Mouse (Mus musculus) embryo, embryonic 11.5 days (tissue): ENCODE data around the gene Camkk1.
A peak's percentile ranks its signal among the peaks of the same experiment; 100 is the strongest.

ENCODE experiments used
- DNase-seq: peaks from one replicate; pipeline ENCODE4 v3.0.0-alpha.2; 2012; ENCODE audit warnings: low read depth, low spot score

Gene Camkk1

DNA sequence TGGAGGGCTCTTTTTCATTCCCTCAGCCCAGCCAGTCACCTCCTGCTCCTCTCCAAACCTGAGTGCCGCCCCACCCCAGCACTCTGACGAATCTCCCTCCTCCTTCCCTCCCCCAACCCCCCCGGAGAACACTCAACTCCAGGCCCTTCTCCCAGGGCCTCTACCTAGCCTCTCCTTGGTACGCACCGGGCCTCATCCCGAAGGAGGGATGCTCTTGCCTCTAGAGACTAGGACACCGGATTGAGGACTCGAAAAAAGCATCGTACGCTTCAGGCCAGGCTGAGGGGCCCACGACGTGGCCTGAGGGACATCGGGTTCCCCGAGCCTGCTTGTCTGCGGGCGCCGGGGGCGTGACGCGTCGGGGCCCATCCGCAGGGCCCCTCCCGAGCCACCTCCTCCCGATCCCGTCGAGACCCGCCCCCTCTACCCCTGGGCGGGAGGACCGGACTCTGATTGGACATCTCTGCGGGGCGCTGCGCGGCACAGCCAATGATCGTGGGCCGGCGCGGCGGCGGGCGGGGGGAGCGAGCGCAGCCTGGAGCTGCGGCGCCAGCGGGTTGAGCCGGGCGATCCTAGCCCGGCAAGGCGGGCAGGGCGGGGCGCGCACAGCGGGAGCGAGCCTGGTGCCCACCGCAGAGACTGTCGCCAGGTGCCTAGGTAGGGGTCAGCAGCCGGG is at the start of gene Camkk1:
Gene Camkk1 (plus strand): TSS at position 538 of the 676 bp plus-strand sequence.
- DNase-seq, result peak; percentile 86

DNA sequence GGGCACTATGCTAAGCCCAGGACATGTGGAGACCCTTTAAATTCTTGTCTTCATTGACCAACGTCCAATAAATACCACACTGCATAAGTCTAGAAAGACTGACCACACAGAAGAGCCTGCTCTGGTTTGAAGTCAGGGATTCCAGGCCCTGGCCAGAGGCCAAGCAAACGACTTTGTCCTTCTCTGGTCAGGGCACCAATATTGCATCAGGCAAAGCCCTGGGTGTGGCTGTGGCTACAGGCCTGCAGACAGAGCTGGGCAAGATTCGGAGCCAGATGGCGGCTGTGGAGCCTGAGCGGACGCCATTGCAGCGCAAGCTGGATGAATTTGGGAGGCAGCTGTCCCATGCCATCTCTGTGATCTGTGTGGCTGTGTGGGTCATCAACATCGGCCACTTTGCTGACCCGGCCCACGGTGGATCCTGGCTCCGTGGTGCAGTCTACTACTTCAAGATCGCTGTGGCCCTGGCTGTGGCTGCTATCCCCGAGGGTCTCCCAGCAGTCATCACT is 43.8 kb upstream of the Camkk1 start:
- DNase-seq, result no peak

DNA sequence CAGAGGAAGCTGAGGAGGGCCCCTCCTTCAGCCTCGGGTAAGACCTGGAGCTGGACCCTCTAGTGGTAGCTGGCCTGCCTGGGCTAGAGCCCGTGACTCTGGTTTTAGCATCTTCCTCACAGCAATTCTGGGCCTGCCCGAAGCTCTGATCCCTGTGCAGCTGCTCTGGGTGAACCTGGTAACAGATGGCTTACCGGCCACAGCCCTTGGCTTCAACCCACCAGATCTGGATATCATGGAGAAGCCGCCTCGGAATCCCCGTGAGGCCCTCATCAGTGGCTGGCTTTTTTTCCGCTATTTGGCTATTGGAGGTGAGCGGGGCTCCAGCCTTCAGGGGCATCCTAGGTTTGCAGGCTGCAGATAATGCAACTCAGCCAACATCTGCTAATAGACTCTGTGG is 36.3 kb upstream of the Camkk1 start:
- DNase-seq, result no peak

DNA sequence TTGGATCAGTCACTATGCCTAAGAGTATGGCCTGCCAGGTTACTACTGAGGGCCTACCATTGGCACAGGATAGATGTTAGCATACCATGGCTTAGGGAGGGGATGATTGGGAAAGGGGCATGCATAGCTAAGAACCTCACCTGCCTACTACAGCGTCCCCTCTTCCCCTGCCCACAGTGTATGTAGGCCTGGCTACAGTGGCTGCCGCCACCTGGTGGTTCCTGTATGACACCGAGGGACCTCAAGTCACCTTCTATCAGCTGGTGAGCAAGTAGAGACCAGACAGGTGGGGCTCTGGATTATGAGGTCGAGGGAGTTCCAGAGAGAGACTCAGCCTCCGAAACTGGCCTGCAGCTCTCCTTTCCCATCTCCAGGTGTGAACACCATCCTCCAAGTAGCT is 35.5 kb upstream of the Camkk1 start:
- no peak for DNase-seq

DNA sequence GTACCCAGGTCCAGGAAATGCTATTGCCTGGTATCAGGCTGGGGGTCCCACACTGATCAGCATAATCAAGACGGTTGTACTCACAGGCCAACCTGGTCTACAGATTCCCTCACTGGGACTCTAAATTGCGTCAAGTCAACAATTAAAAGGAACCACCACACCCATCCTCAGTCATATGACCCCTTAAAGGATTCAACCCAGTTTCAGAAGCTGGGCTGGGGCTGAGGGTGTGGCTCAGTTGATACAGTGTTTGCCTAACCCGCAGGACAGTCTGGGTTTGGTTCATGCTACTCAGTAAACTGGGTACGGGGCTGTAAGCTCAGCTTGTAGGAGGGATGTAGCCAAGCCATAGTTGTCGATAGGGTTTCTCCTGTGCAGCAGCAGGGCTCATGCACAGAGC is 32.1 kb upstream of the Camkk1 start:
- no peak for DNase-seq

DNA sequence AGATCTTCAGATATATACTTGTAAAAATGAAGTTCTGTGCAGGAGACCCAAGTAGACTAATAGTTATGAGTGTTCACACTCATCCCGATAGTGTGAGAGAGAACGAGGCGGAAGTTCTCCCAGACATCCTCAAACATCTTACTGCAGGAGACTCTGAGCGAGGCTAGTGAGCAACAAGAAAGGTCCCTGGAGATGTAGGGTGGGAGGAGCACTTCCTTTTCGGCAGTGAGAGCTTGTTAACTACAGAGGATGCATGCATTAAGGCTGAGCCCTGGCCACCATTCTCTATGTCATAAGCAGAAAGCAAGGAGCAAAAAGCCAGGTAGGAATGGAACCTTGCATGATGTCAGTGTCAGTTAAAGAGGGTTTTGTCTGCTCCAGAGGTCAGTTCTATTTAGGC is 31.6 kb upstream of the Camkk1 start:
- no peak for DNase-seq

DNA sequence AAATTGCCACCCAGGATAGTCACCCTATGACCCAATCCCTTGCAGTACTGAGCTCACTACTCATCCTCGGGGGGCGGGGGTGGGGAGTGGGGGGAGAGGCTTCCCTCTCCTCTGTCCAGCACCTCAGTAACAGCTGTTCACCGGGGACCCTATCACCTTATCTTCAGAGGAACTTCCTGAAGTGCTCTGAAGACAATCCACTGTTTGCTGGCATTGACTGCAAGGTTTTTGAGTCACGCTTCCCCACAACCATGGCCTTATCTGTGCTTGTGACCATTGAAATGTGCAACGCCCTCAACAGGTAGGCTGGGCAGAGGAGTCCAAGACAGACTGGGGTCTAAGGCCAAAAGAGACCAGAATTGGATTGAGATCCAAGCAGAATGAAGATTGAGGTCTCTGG is 31.0 kb upstream of the Camkk1 start:
- DNase-seq, result no peak

DNA sequence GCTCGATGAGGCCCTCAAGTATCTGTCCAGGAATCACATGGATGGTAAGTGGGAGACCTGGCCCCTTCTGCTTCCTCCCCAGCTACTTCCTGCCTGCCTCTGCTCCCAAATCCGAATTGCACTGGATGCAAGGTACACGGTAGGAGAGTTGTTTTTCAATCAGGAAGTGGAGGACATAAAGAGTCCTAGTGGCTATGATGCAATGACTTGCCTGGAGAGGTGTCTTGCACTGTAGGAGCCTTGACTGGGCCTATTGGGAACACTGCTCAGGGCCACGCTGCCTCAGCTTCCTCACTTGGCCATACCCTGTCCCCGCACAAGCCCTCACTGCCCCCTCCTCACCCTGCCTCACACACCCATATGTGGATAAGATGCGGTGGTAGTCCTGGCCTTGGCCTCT is 29.8 kb upstream of the Camkk1 start:
- DNase-seq, result no peak

DNA sequence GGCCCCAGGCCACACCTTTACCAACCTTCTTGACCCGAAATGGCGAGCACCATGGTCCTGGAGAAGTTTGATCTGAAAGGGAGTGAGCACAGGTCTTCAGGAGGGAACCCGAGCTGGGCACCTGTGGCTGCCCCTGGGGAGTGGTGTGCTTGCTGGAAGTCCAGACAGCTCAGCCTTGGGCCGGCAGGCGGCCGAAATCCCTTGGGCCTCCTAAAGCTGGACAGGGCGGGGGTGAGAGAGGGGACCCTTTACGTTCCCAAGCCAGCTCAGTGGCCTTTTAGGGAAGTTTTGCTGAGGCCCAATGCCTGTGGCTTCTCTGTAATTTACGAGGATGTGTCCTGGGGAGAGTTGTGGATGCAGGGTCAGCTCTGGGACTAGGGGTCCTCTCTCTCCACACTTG is 28.1 kb upstream of the Camkk1 start:
- no peak for DNase-seq

DNA sequence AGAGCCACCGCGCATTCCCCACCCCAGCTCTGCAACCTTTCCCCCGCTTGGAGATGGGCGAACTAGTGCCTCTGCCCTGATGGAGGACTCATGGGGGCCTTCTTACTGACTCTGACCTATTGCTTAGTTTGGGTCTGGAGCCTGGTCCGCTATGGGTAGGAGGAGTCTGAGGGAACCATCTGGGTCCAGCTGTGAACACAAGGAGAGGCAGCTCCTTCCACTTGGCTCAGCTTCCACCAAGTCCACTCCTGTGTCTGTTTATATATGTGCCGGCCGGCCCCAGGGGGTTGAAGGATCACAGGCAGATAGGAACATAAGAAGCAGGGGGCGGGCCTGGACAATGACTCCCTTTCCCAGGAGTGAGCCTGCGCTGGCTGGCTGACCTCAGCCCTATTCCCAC is 26.8 kb upstream of the Camkk1 start:
- DNase-seq, result no peak

DNA sequence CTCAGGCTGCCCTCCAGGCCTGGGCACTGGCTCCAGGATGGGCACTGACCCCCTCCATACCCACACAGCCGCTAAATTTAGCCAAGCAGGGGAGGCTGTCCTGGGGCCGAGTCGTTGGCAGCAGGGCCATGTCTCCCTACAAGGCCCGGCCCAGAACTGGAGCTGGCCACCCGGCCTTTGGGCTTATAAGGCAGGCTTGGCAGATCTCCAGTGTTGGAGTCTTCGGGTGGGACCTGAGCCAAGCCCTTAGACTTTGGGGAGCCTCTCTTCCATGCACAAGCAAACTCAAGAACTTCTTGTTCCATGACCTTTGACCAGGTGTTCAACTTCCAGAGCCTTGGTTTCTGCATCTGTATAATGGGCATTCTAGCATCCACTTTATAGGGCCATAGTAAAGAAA is 22.5 kb upstream of the Camkk1 start:
- no peak for DNase-seq

DNA sequence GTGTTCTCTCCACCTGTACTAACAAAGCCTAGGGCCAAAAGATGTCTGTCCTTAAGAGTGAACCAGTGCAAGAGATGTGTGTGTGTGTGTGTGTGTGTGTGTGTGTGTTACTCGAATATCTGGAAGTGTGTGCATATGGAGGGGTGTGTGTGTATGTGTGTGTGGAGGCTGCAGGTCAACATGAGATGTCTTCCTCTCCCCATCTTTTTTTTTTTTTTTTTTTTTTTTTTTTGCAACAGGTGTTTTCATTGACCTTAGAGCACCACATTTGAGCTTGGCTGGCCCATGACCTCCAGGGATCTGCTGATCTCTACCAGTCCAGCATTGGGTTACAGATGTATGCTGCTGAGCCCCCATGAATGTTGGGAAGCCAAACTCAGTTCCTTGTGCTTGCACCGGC is 22.0 kb upstream of the Camkk1 start:
- no peak for DNase-seq

DNA sequence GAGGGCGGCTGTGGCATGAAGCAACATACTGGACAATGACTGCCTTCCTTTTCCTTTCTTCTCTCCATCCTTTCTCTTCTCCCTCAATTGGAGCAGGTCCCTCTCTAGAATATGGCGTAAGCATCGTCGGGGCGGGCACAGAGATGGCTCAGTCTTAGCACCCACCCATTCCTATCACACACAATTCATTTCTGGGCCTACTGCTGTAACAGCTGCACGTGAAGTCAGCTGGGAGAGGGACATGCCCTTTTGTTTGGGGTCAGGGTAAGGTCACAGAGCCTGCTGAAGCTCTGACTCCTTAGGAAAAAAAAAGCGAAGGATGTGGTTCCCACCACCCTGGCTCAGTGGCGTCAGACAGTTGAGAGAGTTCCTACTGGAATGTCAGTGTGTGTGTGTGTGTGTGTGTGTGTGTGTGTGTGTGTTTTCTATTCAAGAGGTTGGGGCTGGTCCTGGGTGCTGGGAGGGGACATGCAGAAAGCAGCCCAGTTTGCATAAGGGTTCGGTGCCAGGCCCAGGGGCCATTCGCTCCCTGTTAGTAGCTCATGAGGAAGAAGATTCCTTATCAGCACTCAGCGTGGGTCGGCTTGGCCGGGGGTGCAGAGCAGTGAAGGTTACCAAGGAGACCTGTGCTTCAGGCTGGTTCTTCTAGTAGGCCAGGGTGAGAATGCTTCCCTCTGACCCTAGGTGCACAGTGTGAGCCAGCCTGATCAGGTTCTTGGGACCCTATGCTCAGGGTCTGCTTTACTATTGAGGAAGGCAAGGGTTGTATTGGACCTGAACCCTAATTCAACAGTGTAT is 21.1 kb upstream of the Camkk1 start:
- no peak for DNase-seq

DNA sequence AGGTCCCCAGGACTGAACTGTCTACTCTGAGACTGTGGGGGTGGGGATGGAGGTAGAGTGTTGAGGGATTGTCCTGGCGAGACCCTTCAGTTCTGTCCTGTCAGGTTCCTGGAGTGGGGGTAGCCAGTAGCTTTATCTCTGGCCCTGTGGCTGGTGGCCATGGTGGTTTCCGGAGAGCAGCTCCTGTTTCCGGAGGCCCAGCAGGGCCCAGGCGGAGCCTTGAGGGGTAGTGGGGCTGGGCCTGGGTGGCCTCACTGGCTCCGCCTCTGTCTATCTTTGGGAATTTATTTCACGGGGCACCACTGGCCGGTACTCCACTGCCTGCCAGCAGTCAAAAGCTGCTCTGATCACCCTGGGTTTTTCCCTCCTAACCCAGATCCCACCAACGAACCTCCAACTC is 20.0 kb upstream of the Camkk1 start, which contains the start of gene P2rx1:
Gene P2rx1 (plus strand): TSS at position 333 of the 400 bp plus-strand sequence.
- DNase-seq, result no peak

DNA sequence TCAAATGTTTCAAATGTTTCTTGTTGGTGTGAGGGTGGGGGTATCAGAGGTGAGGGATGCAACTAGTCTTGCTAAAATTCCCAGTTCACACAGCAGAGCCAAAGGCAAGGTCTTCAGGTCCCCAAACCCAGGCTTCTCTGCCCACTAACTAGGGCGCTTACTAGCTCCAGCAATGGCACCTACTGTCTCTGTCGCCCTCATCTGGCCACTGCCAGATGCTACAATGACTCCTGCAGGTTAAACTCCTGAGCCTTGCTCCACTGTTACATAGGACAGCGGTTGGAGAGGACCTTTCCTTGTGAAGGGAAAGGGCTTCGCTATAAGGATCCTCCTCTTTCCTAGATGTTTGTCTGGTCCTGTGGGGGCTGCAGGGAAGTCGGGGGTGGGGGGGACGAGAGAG is 17.8 kb upstream of the Camkk1 start:
- DNase-seq, result peak; percentile 49

DNA sequence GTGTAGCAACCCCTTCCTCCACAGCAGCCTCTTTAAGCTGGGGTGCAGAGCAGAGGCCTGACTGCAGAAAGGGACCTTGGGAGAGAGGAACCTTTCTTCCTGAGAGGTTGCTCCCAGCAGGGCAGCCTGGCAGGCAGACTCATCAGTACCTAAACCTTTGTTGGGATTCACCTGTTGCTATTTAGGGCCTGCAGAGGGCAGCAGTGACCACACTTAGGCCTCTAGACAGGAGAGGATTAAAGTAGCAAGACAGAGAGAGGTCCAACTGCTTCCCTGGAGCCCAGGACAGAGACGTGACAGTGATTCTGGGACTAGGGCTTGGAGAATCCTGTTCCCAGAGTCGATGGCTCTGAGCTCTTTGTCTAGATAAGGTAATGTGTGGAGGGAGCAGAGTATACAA is 12.4 kb upstream of the Camkk1 start:
- DNase-seq, result peak; percentile 72

DNA sequence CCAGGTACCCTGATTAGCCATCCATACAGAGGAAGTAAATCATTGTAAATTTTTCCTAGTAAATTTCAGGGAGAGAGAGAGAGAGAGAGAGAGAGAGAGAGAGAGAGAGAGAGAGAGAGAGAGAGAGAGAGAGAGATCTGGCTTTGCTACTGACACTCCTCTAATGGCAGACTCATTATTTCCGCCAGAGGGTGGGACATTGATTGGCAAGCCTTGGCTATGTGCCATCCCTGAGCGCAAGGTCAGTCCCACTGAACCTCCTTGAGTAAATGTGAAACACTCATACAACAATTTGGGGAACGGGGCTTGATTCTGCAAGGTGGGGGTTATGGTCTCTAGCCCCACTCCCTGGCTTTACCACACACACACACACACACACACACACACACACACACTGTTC is 11.7 kb upstream of the Camkk1 start:
- no peak for DNase-seq

DNA sequence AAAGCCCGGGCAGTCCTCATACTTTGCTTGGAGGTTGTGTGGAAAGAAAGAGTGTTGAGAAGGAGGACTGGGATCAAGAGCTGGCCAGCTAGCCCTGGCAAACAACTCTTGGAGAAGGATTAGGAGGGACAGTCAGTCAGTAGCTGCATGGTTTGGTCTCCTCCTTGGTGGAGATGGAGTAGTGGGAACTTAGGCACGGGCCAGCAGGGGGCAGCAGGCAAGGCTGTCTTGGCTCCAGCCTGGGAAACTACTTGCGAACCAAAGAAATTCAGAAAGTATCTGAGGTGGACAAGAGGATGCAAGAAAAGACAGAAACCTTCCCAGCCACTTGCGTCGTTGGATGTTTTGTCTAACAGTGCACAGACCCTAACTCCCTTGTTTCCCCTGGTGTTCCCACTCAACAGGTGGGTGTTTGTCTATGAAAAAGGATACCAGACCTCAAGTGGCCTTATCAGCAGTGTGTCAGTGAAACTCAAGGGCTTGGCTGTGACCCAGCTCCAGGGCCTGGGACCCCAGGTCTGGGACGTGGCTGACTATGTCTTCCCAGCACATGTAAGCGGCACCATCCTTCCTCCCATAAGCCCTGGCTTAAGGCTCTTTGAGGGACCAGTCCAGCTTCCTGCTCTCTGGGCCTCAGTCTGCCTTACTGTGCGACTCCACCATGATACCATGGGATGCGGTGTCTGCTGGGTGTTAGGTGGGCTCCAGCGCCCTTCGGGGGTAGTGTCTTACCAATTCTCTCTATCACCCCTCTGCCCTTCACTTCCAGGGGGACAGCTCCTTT is 10.9 kb upstream of the Camkk1 start:
- peak; percentile 39 for DNase-seq

DNA sequence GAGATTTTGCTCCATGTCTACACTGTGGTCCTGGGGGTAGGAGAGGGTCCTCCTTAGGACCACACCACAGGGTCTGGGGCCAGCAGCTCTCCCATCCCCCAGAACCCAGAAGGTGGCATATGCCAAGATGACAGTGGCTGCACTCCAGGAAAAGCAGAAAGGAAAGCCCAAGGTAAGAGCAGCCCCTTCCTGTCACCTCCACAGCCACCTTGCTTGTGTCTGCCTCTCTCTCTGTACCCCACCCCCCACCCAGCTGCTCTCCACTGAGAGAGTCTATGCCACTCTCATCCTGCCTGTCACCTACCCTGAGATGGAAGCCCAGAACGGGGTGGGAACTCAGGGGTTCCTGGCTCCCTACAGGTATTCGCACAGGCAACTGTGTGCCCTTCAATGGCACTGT is 10.0 kb upstream of the Camkk1 start:
- no peak for DNase-seq

DNA sequence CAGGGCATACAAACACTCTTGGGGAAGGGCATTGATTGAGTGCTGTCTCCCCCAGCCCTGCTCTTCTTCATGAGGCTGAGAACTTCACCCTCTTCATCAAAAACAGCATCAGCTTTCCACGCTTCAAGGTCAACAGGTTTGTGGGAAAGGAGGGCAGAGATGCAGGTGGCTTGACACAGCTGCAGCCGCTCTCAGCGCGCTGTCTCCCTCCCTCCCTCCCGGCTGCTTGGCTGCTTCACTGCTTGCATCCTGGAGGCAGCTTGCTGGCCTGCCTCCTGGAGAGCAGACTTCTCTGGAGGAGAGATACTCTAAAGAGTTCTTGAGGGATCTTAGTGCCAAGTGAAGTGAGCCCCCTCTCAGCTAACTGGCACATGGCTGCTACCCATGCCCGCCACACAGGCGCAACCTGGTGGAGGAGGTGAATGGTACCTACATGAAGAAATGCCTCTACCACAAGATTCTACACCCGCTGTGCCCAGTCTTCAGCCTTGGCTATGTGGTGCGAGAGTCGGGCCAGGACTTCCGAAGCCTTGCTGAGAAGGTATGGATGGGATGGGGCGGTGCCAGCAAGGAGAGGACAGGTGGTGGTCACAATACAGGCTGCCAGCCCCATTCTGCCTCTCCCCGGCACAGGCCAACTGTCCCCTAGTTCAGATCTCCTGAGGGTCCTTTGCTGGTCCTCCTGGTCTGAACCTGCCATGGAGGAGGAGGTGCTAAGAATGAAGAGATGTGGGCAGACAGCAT is 9.1 kb upstream of the Camkk1 start:
- DNase-seq, result no peak

DNA sequence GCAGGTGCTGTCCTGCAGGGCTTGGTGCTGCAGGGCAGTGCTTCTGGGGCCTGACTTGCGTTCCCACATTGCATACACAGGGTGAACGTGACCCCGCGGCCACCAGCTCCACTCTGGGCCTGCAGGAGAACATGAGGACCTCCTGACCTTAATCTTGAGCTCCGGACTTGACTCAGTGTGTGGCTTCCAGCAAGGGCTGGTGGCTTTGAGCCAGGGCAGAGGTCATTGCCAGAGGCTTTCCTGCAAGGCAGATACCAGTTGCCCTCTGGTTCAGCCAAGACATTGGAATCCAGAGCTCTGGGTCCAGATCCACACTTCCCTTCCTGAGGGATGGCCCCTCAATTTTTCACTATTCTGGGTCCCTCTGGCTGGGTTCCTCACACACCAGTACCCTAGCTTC is 4.8 kb upstream of the Camkk1 start:
- DNase-seq, result no peak
